Mouse (Mus musculus): ENCODE results near the gene Apba3.
A peak's percentile ranks its signal among the peaks of the same experiment; 100 is the strongest.

Apba3 gene

DNA sequence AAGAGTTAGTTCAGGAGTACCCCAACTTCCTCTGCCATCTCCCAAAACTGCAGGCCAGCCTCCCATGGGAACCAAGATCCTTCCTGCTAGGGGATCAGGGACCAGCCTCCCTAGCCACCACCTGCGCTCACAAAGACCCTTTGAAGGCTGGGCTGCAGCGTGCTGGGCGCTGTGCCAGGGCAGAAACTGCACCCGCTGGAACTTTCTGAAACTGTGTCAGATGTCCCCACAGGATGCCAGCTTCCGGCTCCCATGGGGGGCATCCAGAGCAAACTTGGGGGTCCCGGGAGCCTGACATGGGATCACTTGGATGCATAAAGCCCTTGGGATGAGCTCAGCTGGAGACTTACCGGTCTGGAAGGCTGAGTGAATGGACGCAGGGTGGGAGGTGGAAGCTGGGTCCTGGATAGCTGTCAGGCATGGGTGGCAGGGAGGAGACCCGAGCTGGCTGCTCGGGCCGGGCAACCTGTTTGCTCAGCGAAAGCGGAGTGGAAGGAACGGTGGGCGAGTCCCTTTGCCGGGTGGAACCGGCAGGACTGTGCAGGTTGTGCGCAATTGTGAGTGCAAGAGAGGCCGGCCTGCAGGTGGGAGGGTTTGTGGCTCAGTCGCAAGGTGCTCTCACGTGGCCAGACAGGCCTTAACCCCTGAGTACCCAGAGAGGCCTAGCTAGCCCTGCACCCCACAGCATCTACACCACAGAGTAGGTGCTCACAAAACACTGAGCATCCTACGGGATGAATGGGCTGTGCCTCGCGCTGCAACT, 24.1 kb downstream of the Apba3 start:
- DNase-seq (ENCODE audit: low spot score in 2 of 2), result no peak

DNA sequence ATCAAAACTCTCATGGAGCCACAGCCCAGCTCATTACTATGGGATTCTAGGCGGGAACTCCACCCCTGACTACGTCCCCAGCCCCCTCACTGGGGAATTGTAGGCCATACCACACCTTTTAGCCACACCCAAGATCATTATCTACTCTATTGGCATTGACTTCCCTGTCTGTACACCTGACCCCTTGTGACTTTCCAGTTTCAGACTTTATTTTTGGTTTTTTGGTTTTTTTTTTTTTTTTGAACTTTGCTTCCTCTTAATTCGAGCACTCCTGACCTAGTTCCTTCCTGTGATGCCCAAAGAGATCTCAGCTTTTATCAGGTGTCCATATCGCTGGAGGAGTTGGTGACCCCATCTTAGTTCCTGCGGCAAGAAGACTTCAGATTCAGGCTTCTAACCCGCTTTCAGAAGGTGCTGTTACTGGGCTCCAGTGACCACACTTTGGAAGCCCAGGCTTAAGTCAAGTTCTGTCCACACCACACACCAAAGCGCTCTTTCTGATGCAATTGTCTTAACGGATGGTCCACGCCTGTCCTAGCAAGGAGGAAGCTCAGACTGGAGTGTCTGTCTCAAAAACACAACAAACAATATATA, 24.8 kb downstream of the Apba3 start, which contains the start of gene Tjp3:
Gene Tjp3, minus strand, starts transcription at position 71 of the 594 bp plus-strand sequence.
- DNase-seq (ENCODE audit: low spot score in 2 of 2), result no peak

DNA sequence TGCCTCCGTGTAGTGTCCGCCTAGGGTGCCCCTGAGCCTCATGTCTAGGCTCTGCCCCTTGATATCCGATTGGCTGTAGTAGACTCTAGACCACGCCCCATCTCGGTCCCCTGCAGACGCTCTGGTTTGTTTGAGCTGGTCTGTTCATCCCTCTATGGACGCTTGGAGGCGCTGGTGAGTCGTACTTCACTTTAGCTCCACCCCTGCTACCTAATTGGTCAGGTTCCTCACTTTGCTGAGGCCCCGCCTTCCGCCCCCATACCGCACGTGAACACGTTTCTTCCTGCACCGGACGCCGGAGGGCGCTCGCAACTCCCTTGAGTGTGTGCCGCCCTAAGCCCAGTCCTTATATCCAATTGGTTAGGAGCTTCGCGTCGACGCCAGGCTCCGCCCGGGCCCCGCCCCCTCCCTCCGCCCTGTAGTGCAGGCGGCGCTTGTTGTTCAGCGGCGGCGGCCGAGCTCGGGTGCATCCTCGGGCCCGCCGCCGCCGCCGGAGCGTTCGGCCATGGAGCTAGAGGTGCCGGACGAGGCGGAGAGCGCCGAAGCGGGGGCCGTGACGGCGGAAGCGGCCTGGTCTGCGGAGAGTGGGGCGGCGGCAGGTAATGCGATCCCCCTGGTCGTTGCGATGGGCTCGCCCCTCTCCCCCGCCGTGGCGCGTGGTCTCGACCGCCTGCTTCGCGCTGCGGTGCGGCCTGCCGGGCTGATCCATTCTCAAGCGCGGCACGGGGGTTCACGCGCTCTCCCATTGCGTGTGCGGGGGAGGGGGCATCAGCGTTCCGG, 26.0 kb downstream of the Apba3 start, which contains the start of gene Pip5k1c:
Gene Pip5k1c, plus strand, starts transcription at position 410 of the 780 bp plus-strand sequence.
- peak; percentile 99 for DNase-seq (ENCODE audit: low spot score in 2 of 2)

DNA sequence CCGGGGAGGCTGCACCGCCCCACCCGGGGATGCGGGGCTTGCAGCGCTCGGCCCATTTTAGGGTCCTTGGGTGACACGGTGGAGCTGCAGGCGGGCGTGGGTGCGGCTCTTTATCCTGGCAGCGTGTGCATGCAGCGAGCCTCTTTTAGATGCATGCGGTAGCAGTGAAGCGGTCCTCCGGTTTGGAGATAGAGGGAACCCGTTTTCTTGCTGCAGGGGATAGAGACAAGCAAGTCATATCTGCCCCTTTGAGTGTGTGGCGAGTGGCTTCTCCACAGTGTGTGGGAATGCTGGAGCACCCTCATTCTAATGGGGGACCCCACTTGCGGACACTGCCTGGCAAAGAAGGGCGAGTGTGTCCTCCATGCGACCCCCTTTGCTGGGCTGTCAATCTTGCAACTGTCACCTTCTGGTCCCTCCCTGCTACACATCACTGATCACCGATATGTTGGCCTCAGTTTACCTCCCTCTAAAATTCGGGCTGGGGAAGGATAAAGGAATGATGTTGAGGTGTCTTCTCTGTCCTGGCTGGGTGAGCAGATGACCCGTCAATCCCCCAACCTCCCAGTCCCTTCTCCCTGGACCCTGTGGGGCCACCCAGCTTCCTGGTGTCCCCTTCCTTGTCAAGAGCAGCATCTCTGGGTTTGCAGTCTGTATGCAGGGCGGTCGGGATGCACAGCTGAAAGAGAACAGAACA, 26.7 kb downstream of the Apba3 start:
- DNase-seq (ENCODE audit: low spot score in 2 of 2), result no peak

DNA sequence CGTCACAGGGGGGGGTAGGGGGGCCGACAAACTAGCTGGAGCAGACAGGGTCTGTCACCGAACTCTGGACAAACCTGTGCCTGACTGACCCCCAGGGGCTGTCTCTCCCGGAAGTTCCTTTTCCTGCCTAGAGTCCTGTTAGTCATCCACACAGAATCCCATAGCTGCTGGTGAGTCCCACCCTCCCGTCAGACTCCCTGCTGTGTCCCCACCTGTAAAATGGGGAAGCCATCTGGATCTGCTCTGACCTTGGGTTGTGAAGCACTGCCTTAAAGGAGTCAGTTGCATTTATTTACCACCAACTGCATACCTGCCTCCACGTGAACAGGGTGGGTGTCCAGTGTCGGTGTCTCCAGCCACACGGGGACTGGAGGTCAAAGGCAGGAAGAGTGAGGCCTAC, 27.7 kb downstream of the Apba3 start:
- no peak for DNase-seq (ENCODE audit: low spot score in 2 of 2)

DNA sequence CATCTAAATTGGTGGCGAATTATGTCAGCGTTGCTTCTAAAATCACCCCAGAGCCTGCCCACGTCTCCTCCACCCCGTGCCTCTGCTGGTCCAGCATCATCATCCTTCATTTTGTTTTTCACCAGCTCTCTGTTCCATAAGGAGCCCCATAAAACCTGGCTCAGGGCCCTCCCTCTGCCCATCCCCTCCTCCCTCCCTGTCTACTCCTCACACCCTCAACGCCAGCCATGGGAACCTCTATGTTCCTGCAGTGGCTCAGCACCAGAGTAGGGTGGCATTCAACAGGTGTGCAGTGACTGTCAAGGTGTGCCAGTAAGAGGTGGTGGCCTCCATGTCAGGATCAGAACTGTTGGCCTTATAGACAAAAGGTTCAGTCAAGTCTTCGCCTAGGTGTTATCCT, 28.4 kb downstream of the Apba3 start:
- DNase-seq (ENCODE audit: low spot score in 2 of 2), result no peak

DNA sequence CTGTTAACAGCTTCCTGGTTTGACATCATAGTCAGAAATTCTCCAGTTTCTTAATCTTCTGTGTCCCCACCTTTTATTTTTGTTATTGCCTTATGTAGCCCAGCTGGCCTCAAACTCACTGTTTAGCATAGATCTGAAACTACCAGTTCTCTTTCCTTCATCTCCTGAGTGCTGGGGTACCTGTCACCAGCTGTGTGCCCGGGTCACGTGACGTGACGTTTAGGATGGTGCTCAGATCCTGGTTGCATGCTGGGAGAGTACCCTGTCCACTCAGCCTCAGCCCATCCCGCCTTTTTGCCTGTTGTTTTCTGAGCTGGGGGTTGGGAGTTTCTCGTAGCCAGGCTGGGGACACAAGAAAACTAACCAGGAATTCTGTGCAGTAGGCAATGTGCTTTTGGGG, 30.5 kb downstream of the Apba3 start:
- DNase-seq (ENCODE audit: low spot score in 2 of 2), result no peak

DNA sequence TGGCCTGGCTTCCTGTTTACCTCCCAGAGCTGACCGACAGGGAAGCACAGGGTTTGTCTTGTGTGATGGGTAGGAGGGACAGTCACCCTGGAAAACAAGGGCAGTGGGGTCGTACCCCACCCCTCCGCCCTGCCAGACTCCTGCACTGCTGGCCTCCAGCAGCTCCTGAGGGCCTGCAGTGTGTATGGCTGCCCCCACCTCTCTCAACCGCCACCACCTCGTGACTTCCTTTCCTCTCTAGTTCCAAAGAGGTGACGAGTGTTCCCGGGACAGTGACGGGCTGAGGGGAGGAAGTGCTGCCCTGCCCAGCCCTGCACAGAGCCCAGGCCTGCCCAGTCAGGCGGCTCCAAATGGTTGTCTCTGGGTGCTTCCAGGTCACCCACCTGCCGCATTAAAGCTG, 31.1 kb downstream of the Apba3 start:
- DNase-seq (ENCODE audit: low spot score in 2 of 2), result peak; percentile 56 to 79

DNA sequence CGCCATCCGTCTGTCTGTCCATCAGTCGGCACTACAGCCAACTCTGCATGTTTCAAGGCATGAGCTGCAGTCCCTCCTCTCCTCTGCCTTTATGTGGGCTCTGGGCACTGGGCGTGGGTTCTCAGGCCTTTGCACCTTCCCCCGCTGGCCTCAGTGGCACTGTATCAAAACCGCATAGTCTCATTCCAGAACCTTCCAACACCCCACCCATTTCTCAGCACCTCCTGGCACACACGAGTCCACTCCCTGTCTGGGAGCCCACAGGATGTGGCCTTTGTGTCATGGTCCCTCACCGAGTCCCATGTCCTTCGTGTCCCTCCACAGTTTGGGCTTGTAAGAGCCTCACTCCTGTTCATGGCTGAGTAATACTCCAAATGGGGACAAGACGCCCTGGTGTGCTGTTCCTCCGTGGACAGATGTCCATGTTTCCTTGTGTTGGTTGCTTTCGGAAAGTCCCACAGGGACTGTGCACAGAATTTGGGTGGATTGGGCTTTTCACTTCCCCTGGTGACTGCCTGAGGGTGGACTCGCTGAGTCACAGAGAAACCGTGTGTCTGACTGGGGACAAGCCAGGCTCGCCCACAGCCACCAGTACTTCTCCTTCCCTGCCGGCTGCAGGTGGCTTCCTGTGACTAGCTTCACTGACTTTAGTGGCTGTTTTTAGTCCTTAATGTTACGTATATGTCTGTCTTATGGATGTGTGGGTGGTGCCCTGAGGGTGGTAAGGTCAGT, 31.8 kb downstream of the Apba3 start:
- peak in 1 of 2 experiments; percentile 62 for DNase-seq (ENCODE audit: low spot score in 2 of 2)

DNA sequence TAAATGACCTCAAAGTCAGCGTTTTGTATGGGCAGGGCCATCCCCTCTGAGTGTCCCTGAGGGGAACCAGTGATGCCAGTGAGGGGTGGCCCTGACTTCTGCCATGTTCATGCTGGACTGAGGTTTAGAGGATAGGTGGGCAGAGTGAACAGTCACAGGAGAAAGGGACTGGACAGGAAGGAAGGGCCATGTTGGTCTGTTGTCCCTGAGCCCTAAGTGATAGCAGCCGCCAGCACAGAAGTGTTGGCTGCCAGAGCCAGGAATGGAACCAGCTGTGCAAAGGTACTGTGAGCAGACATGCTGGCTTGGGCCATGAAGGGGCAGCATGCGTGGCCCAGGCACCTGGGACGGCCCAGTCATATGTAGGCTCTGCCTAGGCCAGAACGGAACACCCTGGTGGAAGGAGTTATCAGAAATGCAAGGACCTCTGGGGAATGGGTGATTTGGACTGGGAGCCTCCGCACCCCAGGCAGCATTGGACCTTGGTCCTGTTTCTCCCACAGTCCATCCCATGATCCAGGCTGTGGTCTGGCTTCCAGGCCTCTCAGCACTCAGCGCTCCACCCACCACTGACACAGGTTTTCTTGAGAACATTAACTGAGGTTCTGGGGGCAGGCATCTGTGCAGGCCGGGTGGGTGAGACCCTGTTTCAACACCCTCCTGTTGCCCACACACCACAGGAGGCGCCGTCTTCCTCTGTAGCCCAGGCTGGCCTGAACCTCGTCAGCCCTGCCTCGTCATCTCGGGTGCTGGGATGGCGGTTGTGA, 33.0 kb downstream of the Apba3 start:
- no peak for DNase-seq (ENCODE audit: low spot score in 2 of 2)

DNA sequence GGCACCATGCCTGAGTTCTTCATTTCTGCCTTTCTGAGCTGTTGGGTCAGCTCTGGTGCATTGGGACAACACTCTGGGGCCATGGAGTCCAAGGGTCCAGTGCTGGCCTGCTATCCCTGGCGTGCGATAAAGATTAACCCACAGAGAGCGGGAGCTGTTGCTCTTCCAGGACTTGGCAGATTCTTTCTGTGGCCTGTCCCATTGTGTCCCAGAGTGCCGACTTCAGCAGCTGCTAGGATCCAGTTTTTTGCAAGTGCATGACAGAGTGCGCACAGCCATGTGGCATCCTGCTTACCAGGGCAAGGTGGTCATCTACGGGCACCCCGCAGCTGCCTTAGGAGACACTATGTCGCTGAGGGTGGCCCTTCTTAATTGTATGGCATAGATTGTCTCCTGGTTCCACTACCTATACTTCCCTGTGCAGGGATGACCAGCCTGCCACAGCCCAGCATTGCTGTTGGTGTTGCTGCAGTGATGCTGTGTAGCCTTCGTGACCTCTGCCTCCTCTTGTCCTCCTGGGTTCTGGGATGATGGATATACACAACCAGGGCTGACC, 33.7 kb downstream of the Apba3 start:
- no peak for DNase-seq (ENCODE audit: low spot score in 2 of 2)

DNA sequence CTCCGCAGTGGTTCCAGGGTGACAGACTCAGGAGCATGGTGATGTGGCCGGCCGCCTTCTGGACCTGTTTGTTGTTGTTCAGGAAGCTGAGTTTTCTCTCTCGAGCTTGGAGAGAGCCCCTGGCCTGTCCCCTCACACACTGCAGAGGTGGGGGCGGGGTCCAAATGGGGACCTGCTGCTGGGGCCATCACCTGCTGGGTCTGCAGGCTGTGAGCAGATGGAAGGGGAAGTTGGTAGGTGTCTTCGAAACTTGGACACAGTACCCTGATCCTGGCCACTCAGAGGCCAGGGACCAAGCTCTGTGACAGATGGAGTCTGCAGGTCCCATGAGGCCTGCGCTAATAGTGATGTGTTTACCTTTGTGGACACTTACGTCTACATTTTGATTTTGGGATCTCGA, 34.6 kb downstream of the Apba3 start:
- no peak for DNase-seq (ENCODE audit: low spot score in 2 of 2)

DNA sequence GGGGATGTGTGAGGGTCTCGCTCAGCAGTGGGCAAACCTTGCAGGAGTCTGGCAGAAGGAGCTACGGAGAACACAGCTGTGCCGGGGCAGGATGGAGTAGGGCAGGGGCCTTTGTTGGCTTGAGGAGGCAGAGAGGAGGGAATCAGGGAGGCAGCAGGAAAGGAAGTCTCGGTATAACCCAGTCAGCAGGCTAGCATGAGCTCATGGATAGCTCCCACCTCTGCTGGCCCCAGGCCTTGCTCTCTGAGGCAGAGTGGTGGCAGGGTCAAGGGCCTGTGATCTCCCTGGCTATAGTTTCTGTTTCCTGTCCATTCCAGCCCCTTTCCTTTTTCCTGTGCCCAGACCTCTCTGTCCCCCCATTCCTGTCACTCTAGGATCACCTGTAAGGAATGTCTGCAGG, 35.5 kb downstream of the Apba3 start:
- no peak for DNase-seq (ENCODE audit: low spot score in 2 of 2)

DNA sequence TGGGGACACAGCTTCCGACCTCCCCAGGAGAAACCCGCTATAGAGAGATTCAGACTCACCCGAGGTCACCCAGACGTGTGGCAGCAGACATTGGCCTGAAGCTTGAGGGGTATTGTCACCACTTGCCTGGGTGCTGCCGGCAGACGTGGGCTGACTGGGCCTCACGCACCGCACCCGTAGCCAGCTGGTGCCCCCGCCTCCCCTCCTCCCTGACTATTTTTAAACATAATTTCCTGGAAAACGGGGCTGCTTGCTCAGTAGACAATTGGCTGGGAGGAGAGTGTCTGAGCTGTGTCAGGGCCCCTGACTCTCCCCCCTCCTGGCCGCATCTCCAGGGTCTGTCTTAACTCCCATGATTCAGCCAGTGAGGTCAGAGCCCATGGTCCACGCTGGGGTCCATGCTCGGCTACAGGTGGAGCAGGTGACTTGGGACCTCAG, 36.0 kb downstream of the Apba3 start:
- no peak for DNase-seq (ENCODE audit: low spot score in 2 of 2)

DNA sequence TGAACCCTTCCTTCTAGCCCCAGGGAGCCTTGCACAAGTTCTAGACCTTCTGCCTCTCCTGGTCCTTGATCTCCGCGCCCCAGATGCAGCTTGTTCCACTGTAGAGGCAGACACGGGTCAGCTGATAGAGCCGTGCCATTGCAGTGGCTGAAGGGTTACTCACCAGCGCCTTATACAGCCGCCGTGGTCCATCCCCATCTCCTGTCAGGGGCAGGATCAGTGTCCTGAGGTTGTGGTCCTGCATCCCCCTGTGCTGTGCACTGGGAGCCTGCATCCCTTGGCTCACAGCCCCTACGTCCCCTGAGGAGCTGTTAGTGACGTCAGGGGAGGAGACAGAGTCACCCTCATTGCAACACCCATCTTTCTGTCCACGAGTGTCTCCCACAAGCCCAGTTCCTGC, 36.5 kb downstream of the Apba3 start:
- DNase-seq (ENCODE audit: low spot score in 2 of 2), result no peak

DNA sequence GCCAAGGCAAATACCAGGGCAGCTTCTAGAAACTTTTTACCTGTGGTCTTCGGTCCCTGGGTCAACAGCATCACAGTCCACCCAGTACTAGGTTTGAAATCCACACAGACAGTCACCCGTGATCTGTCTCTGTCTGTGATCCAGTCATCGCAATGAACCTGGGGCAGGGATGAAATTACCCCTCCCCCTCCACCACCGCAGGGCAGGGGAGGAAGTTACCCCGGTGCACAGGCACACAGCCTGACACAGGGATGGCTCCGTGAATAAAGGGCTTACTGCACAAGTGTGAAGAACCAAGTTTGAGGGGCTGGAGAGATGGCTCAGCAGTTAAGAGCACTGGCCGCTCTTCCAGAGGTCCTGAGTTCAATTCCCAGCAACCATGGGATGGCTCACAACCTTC, 37.0 kb downstream of the Apba3 start:
- no peak for DNase-seq (ENCODE audit: low spot score in 2 of 2)

DNA sequence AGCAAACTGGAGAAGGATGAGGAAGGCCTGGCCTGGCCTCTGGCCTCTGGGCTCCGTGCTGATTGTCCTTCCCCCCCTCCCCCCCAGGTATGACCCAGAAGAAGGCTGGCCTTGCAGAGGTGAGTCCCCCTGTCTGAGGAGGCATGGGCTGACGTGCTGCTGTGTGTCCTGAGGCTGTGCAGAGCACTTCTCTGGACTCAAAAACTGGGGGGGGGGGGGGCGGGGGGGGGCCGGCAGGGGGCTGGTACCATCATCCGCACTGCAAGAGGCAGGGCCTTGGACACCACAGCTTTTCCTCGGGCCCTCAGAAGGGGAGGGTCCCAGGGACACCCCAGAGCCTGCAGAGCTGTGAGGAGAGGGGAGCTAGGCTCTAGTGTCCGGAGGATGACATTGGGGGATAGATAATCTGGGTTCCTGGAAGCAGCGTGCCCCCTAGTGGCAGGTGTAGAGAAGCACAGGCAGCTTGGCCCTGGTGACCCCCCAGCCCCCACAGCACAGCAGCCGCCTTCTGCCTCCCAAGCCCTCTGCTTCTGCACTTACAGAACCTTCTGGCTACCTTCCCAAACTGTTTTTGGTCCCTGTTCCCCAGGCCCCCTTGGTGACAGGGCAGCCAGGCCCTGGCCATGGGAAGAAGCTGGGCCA, 38.0 kb downstream of the Apba3 start:
- DNase-seq (ENCODE audit: low spot score in 2 of 2), result peak; percentile 62 to 87

DNA sequence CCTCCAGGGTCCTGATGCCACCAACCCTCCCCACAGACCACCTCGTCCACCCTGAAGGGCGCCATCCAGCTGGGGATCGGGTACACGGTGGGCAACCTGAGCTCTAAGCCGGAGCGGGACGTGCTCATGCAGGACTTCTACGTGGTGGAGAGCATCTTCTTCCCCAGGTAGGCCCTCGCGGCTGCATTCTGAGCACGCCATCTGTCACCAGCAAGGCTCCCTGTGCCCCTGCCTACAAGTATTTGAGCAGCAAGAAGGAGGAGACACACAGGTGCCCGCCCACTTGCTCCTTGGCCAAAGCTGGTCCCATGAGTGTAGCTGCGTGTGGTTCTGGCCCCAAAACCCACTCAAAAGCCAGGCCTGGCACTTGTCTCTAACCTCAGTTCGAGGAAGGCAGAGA, 38.9 kb downstream of the Apba3 start:
- no peak for DNase-seq (ENCODE audit: low spot score in 2 of 2)

DNA sequence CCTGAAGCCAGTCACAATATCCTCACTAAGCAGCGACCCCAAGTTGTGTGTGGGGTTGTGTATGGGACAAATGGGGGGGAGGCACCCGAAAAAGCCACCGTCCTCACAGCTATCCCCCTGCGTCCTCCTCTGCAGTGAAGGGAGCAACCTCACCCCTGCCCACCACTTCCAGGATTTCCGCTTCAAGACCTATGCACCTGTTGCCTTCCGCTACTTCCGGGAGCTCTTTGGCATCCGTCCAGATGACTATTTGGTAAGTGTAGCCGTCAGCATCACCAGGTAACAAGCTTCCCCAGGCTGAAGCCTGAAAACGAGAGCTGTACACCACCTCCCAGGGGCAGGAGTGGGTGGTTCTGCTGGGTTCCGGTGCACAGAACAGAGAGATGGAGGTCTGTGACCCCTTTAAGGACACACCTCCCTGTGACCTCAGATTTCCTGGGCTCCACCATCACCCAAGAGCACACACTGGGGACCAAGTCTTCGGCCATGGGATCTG, 39.5 kb downstream of the Apba3 start:
- DNase-seq (ENCODE audit: low spot score in 2 of 2), result no peak
